Mouse (Mus musculus) liver, adult 2 months (tissue): ENCODE data around the gene Gm8005. TPM values are rescaled to one million over a fixed set of nuclear protein-coding genes. Genes with fewer than 3 reads are reported as not detected.
"Not testable (repeated sequence)": the region's sequence is repeated elsewhere in the genome, so short reads cannot be mapped to it uniquely, and the experiment has no call there.

Experiments used
- DNase-seq: peaks from one replicate; pipeline ENCODE4 v3.0.0-alpha.2; 2011; ENCODE audit warnings: low read depth, low spot score; ENCODE audit errors: extremely low read depth
- H3K27ac ChIP-seq: fragments of 200-500 bp; replicated peaks from 2 replicates; pipeline ENCODE4 v1.5.1; 2012; ENCODE audit warnings: low read depth, mild to moderate bottlenecking, control low read depth, inconsistent platforms, low read length; ENCODE audit not compliant: insufficient read depth
- H3K27me3 ChIP-seq: fragments of 200-500 bp; 2 replicates; pipeline ENCODE4 v1.6.1; 2012; ENCODE audit warnings: mild to moderate bottlenecking, moderate library complexity, low read length, inconsistent platforms; ENCODE audit not compliant: control insufficient read depth, insufficient read depth
- H3K36me3 ChIP-seq: fragments of 200-500 bp; 2 replicates; pipeline ENCODE4 v1.6.1; 2012; ENCODE audit warnings: low read length, inconsistent platforms; ENCODE audit not compliant: control insufficient read depth, insufficient read depth
- H3K4me1 ChIP-seq: fragments of 200-500 bp; 2 replicates; pipeline ENCODE4 v1.6.1; 2011; ENCODE audit warnings: low read length; ENCODE audit not compliant: control insufficient read depth, insufficient read depth
- H3K4me3 ChIP-seq: fragments of 200-500 bp; 2 replicates; pipeline ENCODE4 v1.5.1; 2011; ENCODE audit warnings: low read depth, mild to moderate bottlenecking, control low read depth, low read length, moderate library complexity; ENCODE audit not compliant: insufficient read depth
- H3K79me2 ChIP-seq: fragments of 200-500 bp; 2 replicates; pipeline ENCODE4 v1.6.1; 2012; ENCODE audit warnings: inconsistent platforms, mild to moderate bottlenecking, low read length, moderate library complexity; ENCODE audit not compliant: control insufficient read depth, insufficient read depth
- H3K9ac ChIP-seq: fragments of 200-500 bp; 2 replicates; pipeline ENCODE4 v1.6.1; 2012; ENCODE audit warnings: low read depth, mild to moderate bottlenecking, control low read depth, inconsistent platforms, low read length
- WGBS: fragments of 180-500 bp; shearing (Covaris S2); methylation state at CpG from one replicate; pipeline ENCODE4 v1.1.7; 2018; 5-methylcytosine and 5-hydroxymethylcytosine counted together
- polyA plus RNA-seq: library from polyadenylated mRNA; depleted of rRNA; stranded (reverse); fragments of >200 nt; gene quantifications from 2 replicates; pipeline ENCODE4 v1.2.3, GENCODE M21; 2012; rRNA removed
- total RNA-seq: library from RNA; depleted of rRNA; stranded (reverse); fragments of >200 nt; gene quantifications from 2 replicates; pipeline ENCODE4 v1.2.3, GENCODE M21; 2014; rRNA removed

Gene Gm8005
- total RNA-seq = not detected in 2 replicates
- polyA plus RNA-seq = not detected in 2 replicates

DNA sequence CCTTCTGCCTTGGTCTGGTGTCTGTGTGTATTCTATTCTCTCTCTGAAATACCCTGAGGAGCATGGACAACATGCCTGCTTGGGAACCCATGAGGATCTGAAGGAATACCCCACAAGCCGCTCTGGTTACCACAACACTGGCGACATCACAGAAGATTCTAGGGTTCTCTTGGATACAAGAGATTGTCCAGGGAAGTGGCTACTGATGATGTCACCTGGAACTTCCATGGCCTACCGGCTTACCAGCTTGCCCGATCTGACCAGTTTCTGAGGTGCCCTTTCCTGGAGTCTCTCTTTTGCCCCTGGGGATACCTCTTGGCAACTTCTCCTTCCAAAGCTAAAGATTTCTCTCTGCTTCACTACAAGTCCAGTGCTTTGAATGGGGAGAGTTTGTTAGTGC lies at the start of gene Gm8005:
Gene Gm8005, minus strand, starts transcription at position 101 of the 400 bp plus-strand sequence.
- H3K4me1 ChIP-seq, H3K4me3 ChIP-seq, H3K79me2 ChIP-seq, H3K36me3 ChIP-seq, H3K27ac ChIP-seq, DNase-seq, H3K27me3 ChIP-seq, H3K9ac ChIP-seq: not testable (repeated sequence)
- WGBS = 100% methylated on average over 2 of the region's 4 CpGs

DNA sequence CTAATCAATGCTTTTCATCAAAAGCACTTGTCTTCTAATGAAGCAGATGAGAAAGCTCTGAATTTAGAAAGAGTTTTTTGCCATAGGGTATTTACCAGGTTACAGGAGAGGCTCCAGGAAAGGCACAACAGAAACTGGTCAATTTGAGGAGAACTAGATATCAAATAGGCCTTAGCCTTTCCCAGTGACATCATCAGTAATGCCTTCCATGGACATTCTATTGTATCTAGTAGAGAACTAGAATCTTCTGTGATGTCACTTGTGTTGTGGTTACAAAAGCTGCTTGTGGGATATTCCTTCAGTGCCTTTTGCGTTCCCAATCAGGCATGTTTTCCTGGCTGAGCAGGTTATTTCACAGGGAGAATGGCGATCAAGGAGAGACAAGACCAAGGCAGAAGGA lies 24.1 kb upstream of the Gm8005 start, which contains the start of gene Gm8011:
Gene Gm8011, plus strand, starts transcription at position 301 of the 400 bp plus-strand sequence.
- H3K36me3 ChIP-seq, DNase-seq, H3K9ac ChIP-seq, H3K27ac ChIP-seq, H3K79me2 ChIP-seq, H3K4me1 ChIP-seq, H3K27me3 ChIP-seq, H3K4me3 ChIP-seq: not testable (repeated sequence)
- WGBS = 44% methylated on average over 2 of the region's 2 CpGs

Other genes with a start within 250 kb of the Gm8005 start
- not detected in 2 replicates for gene Gm3573, start 248.9 kb downstream of the Gm8005 start, total RNA-seq
- gene Gm3573, start 248.9 kb downstream of the Gm8005 start, polyA plus RNA-seq = not detected in 2 replicates
- not detected in 2 replicates for gene Gm17026, start 179.6 kb downstream of the Gm8005 start, total RNA-seq
- not detected in 2 replicates for gene Gm17026, start 179.6 kb downstream of the Gm8005 start, polyA plus RNA-seq
- gene Gm9611, start 142.3 kb downstream of the Gm8005 start, total RNA-seq = not detected in 2 replicates
- not detected in 2 replicates for gene Gm9611, start 142.3 kb downstream of the Gm8005 start, polyA plus RNA-seq
- not detected in 2 replicates for gene Gm7995, start 129.5 kb downstream of the Gm8005 start, total RNA-seq
- gene Gm7995, start 129.5 kb downstream of the Gm8005 start, polyA plus RNA-seq = not detected in 2 replicates
- not detected in 2 replicates for gene Gm8011, start 24.2 kb upstream of the Gm8005 start, total RNA-seq
- gene Gm8011, start 24.2 kb upstream of the Gm8005 start, polyA plus RNA-seq = not detected in 2 replicates
- not detected in 2 replicates for gene Gm8020, start 62.7 kb upstream of the Gm8005 start, total RNA-seq
- not detected in 2 replicates for gene Gm8020, start 62.7 kb upstream of the Gm8005 start, polyA plus RNA-seq
- not detected in 2 replicates for gene Gm8024, start 84.6 kb upstream of the Gm8005 start, total RNA-seq
- gene Gm8024, start 84.6 kb upstream of the Gm8005 start, polyA plus RNA-seq = not detected in 2 replicates
- not detected in 2 replicates for gene Gm17124, start 160.2 kb upstream of the Gm8005 start, total RNA-seq
- gene Gm17124, start 160.2 kb upstream of the Gm8005 start, polyA plus RNA-seq = not detected in 2 replicates
- not detected in 2 replicates for gene Gm3633, start 202.2 kb upstream of the Gm8005 start, total RNA-seq
- not detected in 2 replicates for gene Gm3633, start 202.2 kb upstream of the Gm8005 start, polyA plus RNA-seq
- not detected in 2 replicates for gene Gm10378, start 216.3 kb upstream of the Gm8005 start, total RNA-seq
- gene Gm10378, start 216.3 kb upstream of the Gm8005 start, polyA plus RNA-seq = not detected in 2 replicates